Mouse (Mus musculus): ENCODE measurements around the gene Atf1. TPM values are rescaled to one million over a fixed set of nuclear protein-coding genes. Genes with fewer than 3 reads are reported as not detected.
"Not testable (repeated sequence)": the region's sequence is repeated elsewhere in the genome, so short reads cannot be mapped to it uniquely, and the experiment has no call there.

Atf1 gene
- polyA plus RNA-seq, 1 experiment from 2014 or later = 52.9 TPM

- Histone ChIP-seq H3K36me3 (peaks cover 95% of the 10 kb centered on the region), H3K4me1 (no peaks in the 10 kb centered on the region)
Observed at GRCm38 (mm10) chr15:100245951-100246350, 18.3 kb downstream of the Atf1 start.

DNA sequence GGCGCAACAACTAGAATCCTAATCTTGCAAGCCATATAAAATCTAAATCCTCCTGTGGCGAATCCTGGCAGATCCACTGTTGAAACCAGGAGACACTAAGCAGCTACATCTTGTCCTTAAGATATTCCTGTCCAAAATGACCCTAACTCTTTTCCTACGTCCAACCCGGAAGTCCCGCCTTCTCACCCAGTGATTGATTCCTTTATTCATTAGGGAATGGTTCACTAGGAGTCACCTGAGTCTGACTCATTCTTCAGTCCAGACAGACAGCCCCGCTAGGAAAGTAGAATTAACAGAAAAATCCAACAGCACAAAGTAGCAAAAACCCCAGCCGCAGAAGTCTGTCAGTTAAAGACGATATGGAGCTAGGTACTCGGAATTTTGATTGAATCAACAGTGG is 19.7 kb downstream of the Atf1 start:
- no peak overlapping the region for H3K4me3 ChIP-seq
- no peaks in the 10 kb centered on the region for H3K9me3 ChIP-seq
- H3K9ac ChIP-seq = no peak overlapping the region
- no peak for ATAC-seq (ENCODE audit: insufficient number of reproducible peaks, insufficient read depth, low FRiP score, low TSS enrichment, low read depth)
- 94% methylated on average over 9 of the region's 9 CpGs for WGBS
- no peak overlapping the region for H3K27ac ChIP-seq
- no peak overlapping the region for H3K4me2 ChIP-seq
- H3K36me3 ChIP-seq = peaks cover 98% of the 10 kb centered on the region
- H3K27me3 ChIP-seq = no peaks in the 10 kb centered on the region
- H3K4me1 ChIP-seq = no peaks in the 10 kb centered on the region

More at GRCm38 (mm10) chr15:100245951-100246350, 18.3 kb downstream of the Atf1 start:
- H3K4me2 ChIP-seq = no peak overlapping the region
- no peaks in the 10 kb centered on the region for H3K27me3 ChIP-seq
- 95% methylated on average over 7 of the region's 7 CpGs for WGBS
- H3K9me3 ChIP-seq = no peaks in the 10 kb centered on the region
- H3K9ac ChIP-seq = no peak overlapping the region
- H3K27ac ChIP-seq = no peak overlapping the region
- ATAC-seq (ENCODE audit: insufficient number of reproducible peaks, insufficient read depth, low FRiP score, low TSS enrichment, low read depth) = no peak
- H3K4me3 ChIP-seq = no peak overlapping the region

DNA sequence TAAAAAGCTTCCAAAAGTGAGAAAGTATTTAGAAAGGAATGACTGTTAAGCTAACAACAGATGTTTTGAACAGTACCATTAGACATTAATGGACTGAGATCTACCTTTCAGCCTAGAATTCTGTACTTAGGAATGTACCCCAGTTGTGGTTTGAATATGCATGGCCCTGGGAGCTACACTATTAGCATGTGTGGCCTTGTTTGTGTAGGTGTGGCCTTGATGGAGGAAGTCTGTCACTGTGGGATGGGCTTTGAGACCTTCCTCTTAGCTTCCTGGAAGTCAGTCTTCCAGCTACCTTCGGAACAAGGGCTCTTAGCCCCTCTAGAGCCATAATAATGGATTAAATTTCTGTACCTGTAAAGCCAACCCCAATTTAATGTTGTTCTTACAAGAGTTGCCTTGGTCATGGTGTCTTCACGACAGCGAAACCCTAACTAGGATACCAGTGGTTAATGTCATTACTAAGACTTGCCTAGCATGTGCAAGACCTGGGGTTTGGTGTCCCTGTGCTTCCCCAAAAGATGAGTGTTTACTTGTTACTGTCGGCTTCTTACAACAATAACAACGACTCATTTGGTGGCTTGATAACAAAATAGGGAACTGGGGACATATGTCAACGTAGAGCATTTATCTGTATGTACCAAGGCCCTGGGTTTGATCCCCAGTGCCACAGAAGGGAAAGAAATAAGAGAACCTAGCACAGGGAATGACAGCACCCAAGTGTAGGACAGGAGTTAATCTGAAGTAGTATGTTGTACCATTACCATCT is 21.2 kb downstream of the Atf1 start:
- Histone ChIP-seq H3K27ac (no peak overlapping the region), H3K9ac (no peak overlapping the region), H3K4me2 (no peak overlapping the region), H3K9me3 (no peaks in the 10 kb centered on the region), H3K27me3 (no peaks in the 10 kb centered on the region), H3K36me3 (peaks cover 96% of the 10 kb centered on the region), H3K4me3 (no peak overlapping the region), H3K4me1 (no peaks in the 10 kb centered on the region)
- no peak for ATAC-seq (ENCODE audit: insufficient number of reproducible peaks, insufficient read depth, low FRiP score, low TSS enrichment, low read depth)
- 93% methylated on average over 6 of the region's 6 CpGs for whole genome bisulfite sequencing

DNA sequence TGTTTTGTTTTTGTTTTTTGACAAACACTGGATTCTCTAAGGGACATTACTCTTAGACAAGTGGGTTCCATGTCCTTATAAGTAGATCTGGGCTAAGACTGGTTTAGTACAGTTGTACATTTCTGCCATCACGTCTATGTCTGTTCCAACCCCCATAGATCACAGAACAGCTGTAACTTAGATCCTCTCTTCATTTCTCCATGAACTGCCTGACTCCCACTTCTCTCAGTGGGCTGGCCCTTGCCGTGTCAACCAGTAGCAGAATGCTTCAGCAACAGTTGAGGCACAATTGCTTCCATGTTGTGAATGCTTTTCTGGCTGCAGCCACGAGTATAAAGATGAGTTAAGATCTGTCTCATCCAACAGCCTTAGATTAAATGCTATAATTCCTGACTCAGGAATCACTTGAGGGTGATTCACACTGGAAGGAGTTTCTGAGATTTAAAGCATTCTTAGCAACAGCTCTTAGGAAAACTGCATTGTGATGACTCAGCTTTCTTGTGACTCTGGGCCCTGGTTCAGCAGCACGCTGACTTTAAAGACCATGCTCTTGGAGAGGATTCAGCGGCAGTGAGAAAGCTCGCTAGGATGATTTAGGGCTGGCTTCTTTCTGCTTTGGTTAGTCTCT is 23.6 kb downstream of the Atf1 start:
- 90% methylated on average over 6 of the region's 6 CpGs for WGBS
- no peak overlapping the region for H3K4me3 ChIP-seq
- H3K36me3 ChIP-seq = peaks cover 99% of the 10 kb centered on the region
- no peaks in the 10 kb centered on the region for H3K4me1 ChIP-seq
- H3K27ac ChIP-seq = no peak overlapping the region
- no peak for ATAC-seq (ENCODE audit: insufficient number of reproducible peaks, insufficient read depth, low FRiP score, low TSS enrichment, low read depth)
- no peaks in the 10 kb centered on the region for H3K27me3 ChIP-seq
- H3K9ac ChIP-seq = no peak overlapping the region
- no peaks in the 10 kb centered on the region for H3K9me3 ChIP-seq
- H3K4me2 ChIP-seq = no peak overlapping the region

GRCm38 (mm10) chr15:100256386-100256785 is 28.8 kb downstream of the Atf1 start:
- H3K27ac ChIP-seq = no peak overlapping the region
- H3K4me2 ChIP-seq = no peak overlapping the region
- no peaks in the 10 kb centered on the region for H3K9me3 ChIP-seq
- no peak overlapping the region for H3K9ac ChIP-seq
- WGBS = 87% methylated on average over 6 of the region's 6 CpGs
- ATAC-seq (ENCODE audit: insufficient number of reproducible peaks, insufficient read depth, low FRiP score, low TSS enrichment, low read depth) = no peak
- H3K4me1 ChIP-seq = no peaks in the 10 kb centered on the region
- peaks cover 84% of the 10 kb centered on the region for H3K36me3 ChIP-seq
- H3K4me3 ChIP-seq = no peak overlapping the region
- no peaks in the 10 kb centered on the region for H3K27me3 ChIP-seq

GRCm38 (mm10) chr15:100257305-100257704 is 29.7 kb downstream of the Atf1 start:
- WGBS = 87% methylated on average over 5 of the region's 5 CpGs
- ATAC-seq (ENCODE audit: insufficient number of reproducible peaks, insufficient read depth, low FRiP score, low TSS enrichment, low read depth) = no peak
- peaks cover 82% of the 10 kb centered on the region for H3K36me3 ChIP-seq

DNA sequence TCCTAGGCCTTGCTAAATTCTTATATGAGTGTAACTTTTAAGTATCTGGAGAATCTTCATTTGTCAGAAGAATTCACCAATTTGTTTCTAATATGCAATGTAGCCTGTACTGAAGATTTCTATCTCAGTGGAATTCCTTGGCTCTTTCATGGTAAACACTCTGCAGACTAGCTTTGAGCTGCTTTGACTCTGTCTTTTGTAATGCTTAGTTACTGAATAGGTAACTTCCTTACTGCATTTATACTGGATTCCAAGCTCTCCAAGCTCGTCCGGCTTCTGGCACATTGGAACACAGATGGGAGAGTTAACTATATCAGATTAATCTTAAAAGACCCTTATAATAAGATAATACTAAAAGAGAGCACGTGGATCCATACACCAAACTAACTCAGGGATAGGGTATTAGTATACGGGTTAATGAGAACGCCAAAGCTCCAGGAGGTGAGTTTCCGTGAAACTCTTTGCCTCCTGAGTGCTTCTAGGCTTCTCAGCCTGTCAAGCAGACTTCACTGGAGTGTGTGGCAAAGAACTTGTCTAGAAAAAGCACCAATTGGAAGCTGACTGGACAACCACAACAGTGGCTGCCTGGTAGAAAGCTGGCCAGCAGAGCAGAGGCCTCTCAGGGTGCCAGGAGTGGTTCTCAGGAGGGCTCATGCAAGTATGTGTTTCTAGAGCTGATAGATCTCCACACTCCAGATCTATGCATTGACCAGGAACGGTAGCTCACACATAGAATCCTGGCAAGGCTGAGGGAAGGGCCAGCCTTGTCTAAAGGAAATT is 31.2 kb downstream of the Atf1 start:
- no peaks in the 10 kb centered on the region for H3K27me3 ChIP-seq
- no peak overlapping the region for H3K9ac ChIP-seq
- ATAC-seq (ENCODE audit: insufficient number of reproducible peaks, insufficient read depth, low FRiP score, low TSS enrichment, low read depth) = no peak
- no peak overlapping the region for H3K4me3 ChIP-seq
- no peak overlapping the region for H3K4me2 ChIP-seq
- H3K36me3 ChIP-seq = peaks cover 68% of the 10 kb centered on the region
- no peaks in the 10 kb centered on the region for H3K9me3 ChIP-seq
- H3K4me1 ChIP-seq = no peaks in the 10 kb centered on the region; the same call in 1 of the 2 replicates
- H3K27ac ChIP-seq = no peak overlapping the region
- WGBS = 93% methylated on average over 7 of the region's 7 CpGs

More at GRCm38 (mm10) chr15:100257305-100257704, 29.7 kb downstream of the Atf1 start:
- Histone ChIP-seq H3K4me3 (no peak overlapping the region), H3K9ac (no peak overlapping the region), H3K4me2 (no peak overlapping the region), H3K27me3 (no peaks in the 10 kb centered on the region), H3K4me1 (no peaks in the 10 kb centered on the region), H3K9me3 (no peaks in the 10 kb centered on the region), H3K27ac (no peak overlapping the region)

DNA sequence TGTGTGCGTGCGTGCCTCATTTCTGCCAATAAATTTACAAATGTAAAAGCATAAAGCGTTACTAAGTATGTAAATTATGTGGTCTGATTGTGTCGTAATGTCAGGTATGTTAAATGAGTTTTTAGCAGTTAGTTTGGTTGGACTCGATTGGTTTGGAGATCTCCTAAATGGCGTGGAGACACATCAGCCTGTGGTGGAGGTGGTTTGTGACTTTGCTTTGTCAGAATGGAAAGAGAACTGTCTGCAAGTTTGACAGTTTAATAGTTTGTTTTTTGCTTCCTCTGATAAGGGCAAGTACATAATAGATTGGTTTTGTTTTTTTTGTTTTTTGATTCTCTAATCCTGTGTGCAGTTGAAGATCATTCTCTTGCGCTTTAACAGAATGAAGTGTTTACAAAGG is 32.7 kb downstream of the Atf1 start:
- H3K4me1 ChIP-seq; H3K27me3 ChIP-seq; H3K27ac ChIP-seq; H3K9ac ChIP-seq; H3K4me2 ChIP-seq; ATAC-seq (ENCODE audit: insufficient number of reproducible peaks, insufficient read depth, low FRiP score, low TSS enrichment, low read depth); H3K4me3 ChIP-seq; H3K9me3 ChIP-seq: not testable (repeated sequence)
- 83% methylated on average over 4 of the region's 7 CpGs for WGBS
- H3K36me3 ChIP-seq = peaks cover 53% of the 10 kb centered on the region

DNA sequence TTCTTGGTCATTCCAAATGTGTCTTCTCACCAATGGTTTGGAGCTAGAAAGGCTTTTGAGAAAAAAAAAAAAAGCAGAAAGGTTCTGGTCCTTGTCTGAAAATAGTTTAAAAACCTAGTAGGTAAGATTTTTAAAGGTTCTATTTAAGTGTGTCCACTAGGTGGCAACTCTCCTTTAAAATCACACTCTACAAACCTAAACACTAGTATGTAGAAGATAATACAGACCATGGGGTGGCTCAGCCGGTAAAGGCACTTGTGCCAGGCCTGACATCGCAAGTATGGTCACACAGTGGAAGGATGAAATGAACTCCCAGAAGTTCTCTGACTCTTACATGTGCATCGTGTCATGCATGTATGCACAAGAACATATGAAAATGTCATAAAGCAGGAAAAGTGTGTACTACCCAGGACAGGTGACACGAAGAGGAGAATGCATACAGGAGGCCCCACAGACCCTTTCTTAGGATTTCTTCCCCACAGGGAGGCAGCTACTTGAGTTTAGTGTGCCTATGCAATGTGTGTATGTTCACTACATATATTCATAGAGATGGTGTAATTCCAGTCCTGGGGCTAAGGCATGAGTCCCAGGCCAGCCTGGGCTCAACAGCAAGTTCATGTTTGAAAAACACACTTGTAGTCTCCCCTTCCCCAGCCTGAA is 35.8 kb downstream of the Atf1 start:
- 19% methylated on average over 4 of the region's 4 CpGs for WGBS
- Histone ChIP-seq H3K4me1 (no peaks in the 10 kb centered on the region; the same call in 1 of the 2 replicates), H3K4me3 (no peak overlapping the region), H3K9me3 (no peaks in the 10 kb centered on the region), H3K27me3 (no peaks in the 10 kb centered on the region), H3K27ac (no peak overlapping the region), H3K4me2 (no peak overlapping the region), H3K9ac (no peak overlapping the region), H3K36me3 (peaks cover 24% of the 10 kb centered on the region)
- no peak for ATAC-seq (ENCODE audit: insufficient number of reproducible peaks, insufficient read depth, low FRiP score, low TSS enrichment, low read depth)

- 76% methylated on average over 4 of the region's 5 CpGs for WGBS
- H3K4me2 ChIP-seq = no peak overlapping the region
- no peak for ATAC-seq (ENCODE audit: insufficient number of reproducible peaks, insufficient read depth, low FRiP score, low TSS enrichment, low read depth)
- H3K9ac ChIP-seq = no peak overlapping the region
- H3K9me3 ChIP-seq = no peaks in the 10 kb centered on the region
- H3K27me3 ChIP-seq = peaks cover 7% of the 10 kb centered on the region
- H3K4me3 ChIP-seq = no peak overlapping the region
- no peak overlapping the region for H3K27ac ChIP-seq
- peaks cover 12% of the 10 kb centered on the region for H3K36me3 ChIP-seq
- no peaks in the 10 kb centered on the region; the same call in 1 of the 2 replicates for H3K4me1 ChIP-seq
Observed at GRCm38 (mm10) chr15:100265586-100266325, 38.1 kb downstream of the Atf1 start.

GRCm38 (mm10) chr15:100268916-100269315 is 41.3 kb downstream of the Atf1 start:
- Histone ChIP-seq H3K9me3 (no peaks in the 10 kb centered on the region), H3K4me3 (no peak overlapping the region), H3K9ac (no peak overlapping the region), H3K4me1 (no peaks in the 10 kb centered on the region), H3K4me2 (no peak overlapping the region), H3K36me3 (no peaks in the 10 kb centered on the region), H3K27ac (no peak overlapping the region), H3K27me3 (peaks cover 11% of the 10 kb centered on the region)
- WGBS = 54% methylated on average over 2 of the region's 2 CpGs
- ATAC-seq (ENCODE audit: insufficient number of reproducible peaks, insufficient read depth, low FRiP score, low TSS enrichment, low read depth) = no peak
